Mouse (Mus musculus) testis, adult 2 months (tissue): ENCODE measurements around the gene Top2b.

Experiments
- CTCF ChIP-seq: fragments of 200-500 bp; IDR thresholded peaks from 2 replicates; pipeline ENCODE4 v1.5.1; 2012; ENCODE audit warnings: low read depth, mild to moderate bottlenecking, inconsistent platforms, low read length, moderate library complexity; ENCODE audit not compliant: control insufficient read depth, insufficient read depth, insufficient replicate concordance
- POLR2A ChIP-seq: fragments of 200-500 bp; IDR thresholded peaks from 2 replicates; pipeline ENCODE4 v1.6.1; 2012; ENCODE audit warnings: low read depth, mild to moderate bottlenecking, inconsistent platforms, low read length, moderate library complexity; ENCODE audit not compliant: control insufficient read depth

DNA sequence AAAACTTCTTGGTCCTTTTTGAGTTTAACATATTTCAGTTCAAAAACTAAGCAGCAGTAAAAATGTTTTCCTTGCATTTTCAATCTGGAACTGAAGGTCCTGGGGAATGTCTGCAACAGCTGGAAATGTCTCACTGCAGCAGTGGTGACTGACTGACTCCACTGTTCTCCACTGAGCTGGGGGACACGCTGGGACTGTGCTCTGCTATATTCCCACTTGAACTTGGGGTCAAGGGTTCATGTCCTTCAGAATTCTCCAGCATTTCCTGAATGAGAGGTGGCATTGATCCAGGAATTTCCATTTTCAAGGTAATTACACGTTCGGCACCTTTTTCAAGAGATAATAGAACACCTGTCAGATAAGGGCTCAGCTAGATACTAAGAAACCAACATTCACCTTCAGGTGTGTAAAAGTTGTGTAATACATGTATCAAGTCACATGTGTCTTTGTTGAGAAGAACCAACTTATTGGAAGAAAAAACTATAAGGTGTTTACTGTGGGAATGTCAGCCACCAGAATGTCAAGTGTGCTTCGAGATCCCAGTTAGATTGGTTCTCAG, 67.0 kb downstream of the Top2b start:
- TF ChIP-seq CTCF (no peak), POLR2A (no peak)
